Mouse (Mus musculus): ENCODE measurements around the gene Gpr156.

GRCm38 (mm10) chr16:37990553-37991344, 74.5 kb downstream of the Gpr156 start:
- TF ChIP-seq POLR2A (IDR thresholded peaks at IDR 0.05; ENCODE audit: insufficient read depth, low read depth, low read length) (no peak), CTCF (IDR thresholded peaks at IDR 0.05; ENCODE audit: insufficient read depth, low read depth, low read length) (0 out of 2 replicates have a peak, but pooled peaks have one; percentile 19)
